Mouse (Mus musculus): ENCODE measurements around the gene Cntnap4. TPM values are rescaled to one million over a fixed set of nuclear protein-coding genes. Genes with fewer than 3 reads are reported as not detected.

The Cntnap4 gene
- polyA plus RNA-seq, 1 experiment from 2014 or later = 1.2 TPM

- no peak overlapping the region for H3K27ac ChIP-seq (ENCODE audit: low read depth, low read length)
- ATAC-seq (ENCODE audit: low FRiP score) = no peak
- no peaks in the 10 kb centered on the region for H3K27me3 ChIP-seq (ENCODE audit: control insufficient read depth, insufficient read depth, low read length)
- WGBS = 37% methylated on average over 1 of the region's 1 CpGs
- H3K4me2 ChIP-seq (replicated peaks; ENCODE audit: low read depth, low read length) = no peak overlapping the region
- H3K4me1 ChIP-seq (replicated peaks; ENCODE audit: control insufficient read depth, insufficient read depth, low read length) = no peaks in the 10 kb centered on the region
- no peak for DNase-seq (ENCODE audit: low spot score)
- H3K9ac ChIP-seq (ENCODE audit: low read depth, low read length) = no peak overlapping the region
- no peak overlapping the region for H3K4me3 ChIP-seq (ENCODE audit: low read depth, low read length)
- no peaks in the 10 kb centered on the region for H3K9me3 ChIP-seq (ENCODE audit: control insufficient read depth, low read length)
- H3K36me3 ChIP-seq (ENCODE audit: control insufficient read depth, insufficient read depth, low read length) = no peaks in the 10 kb centered on the region
Measured at GRCm38 (mm10) chr8:112674671-112675070, 104.8 kb downstream of the Cntnap4 start.

- no peaks in the 10 kb centered on the region for H3K9me3 ChIP-seq (ENCODE audit: control insufficient read depth, low read length)
- DNase-seq (ENCODE audit: low spot score) (no peak), ATAC-seq (ENCODE audit: low FRiP score) (no peak)
- no peaks in the 10 kb centered on the region for H3K4me1 ChIP-seq (replicated peaks; ENCODE audit: control insufficient read depth, insufficient read depth, low read length)
- no peaks in the 10 kb centered on the region for H3K27me3 ChIP-seq (ENCODE audit: control insufficient read depth, insufficient read depth, low read length)
- WGBS = 90% methylated on average over 9 of the region's 9 CpGs
- no peak overlapping the region for H3K27ac ChIP-seq (ENCODE audit: low read depth, low read length)
- H3K36me3 ChIP-seq (ENCODE audit: control insufficient read depth, insufficient read depth, low read length) = no peaks in the 10 kb centered on the region
- no peak overlapping the region for H3K4me3 ChIP-seq (ENCODE audit: low read depth, low read length)
- H3K9ac ChIP-seq (ENCODE audit: low read depth, low read length) = no peak overlapping the region
- H3K4me2 ChIP-seq (replicated peaks; ENCODE audit: low read depth, low read length) = no peak overlapping the region
Measured at GRCm38 (mm10) chr8:112681757-112682156, 111.9 kb downstream of the Cntnap4 start.

- Histone ChIP-seq H3K4me1 (replicated peaks; ENCODE audit: control insufficient read depth, insufficient read depth, low read length) (no peaks in the 10 kb centered on the region), H3K9me3 (ENCODE audit: control insufficient read depth, low read length) (no peaks in the 10 kb centered on the region)
- no peak for ATAC-seq (ENCODE audit: low FRiP score)
Measured at GRCm38 (mm10) chr8:112695708-112696107, 125.9 kb downstream of the Cntnap4 start.

GRCm38 (mm10) chr8:112698141-112698540 lies 128.3 kb downstream of the Cntnap4 start:
- Histone ChIP-seq H3K27ac (ENCODE audit: low read depth, low read length) (no peak overlapping the region), H3K36me3 (ENCODE audit: control insufficient read depth, insufficient read depth, low read length) (no peaks in the 10 kb centered on the region), H3K27me3 (ENCODE audit: control insufficient read depth, insufficient read depth, low read length) (no peaks in the 10 kb centered on the region), H3K9me3 (ENCODE audit: control insufficient read depth, low read length) (no peaks in the 10 kb centered on the region), H3K4me3 (ENCODE audit: low read depth, low read length) (no peak overlapping the region), H3K4me1 (replicated peaks; ENCODE audit: control insufficient read depth, insufficient read depth, low read length) (no peaks in the 10 kb centered on the region), H3K4me2 (replicated peaks; ENCODE audit: low read depth, low read length) (no peak overlapping the region), H3K9ac (ENCODE audit: low read depth, low read length) (no peak overlapping the region)
- ATAC-seq (ENCODE audit: low FRiP score) = no peak
- no peak for DNase-seq (ENCODE audit: low spot score)
- 85% methylated on average over 3 of the region's 3 CpGs for WGBS

More at GRCm38 (mm10) chr8:112695708-112696107, 125.9 kb downstream of the Cntnap4 start:
- Histone ChIP-seq H3K4me2 (replicated peaks; ENCODE audit: low read depth, low read length) (no peak overlapping the region), H3K27me3 (ENCODE audit: control insufficient read depth, insufficient read depth, low read length) (no peaks in the 10 kb centered on the region), H3K36me3 (ENCODE audit: control insufficient read depth, insufficient read depth, low read length) (no peaks in the 10 kb centered on the region), H3K4me3 (ENCODE audit: low read depth, low read length) (no peak overlapping the region), H3K27ac (ENCODE audit: low read depth, low read length) (no peak overlapping the region), H3K9ac (ENCODE audit: low read depth, low read length) (no peak overlapping the region)
- no peak for DNase-seq (ENCODE audit: low spot score)

- Histone ChIP-seq H3K27ac (ENCODE audit: low read depth, low read length) (no peak overlapping the region), H3K9me3 (ENCODE audit: control insufficient read depth, low read length) (no peaks in the 10 kb centered on the region), H3K4me1 (replicated peaks; ENCODE audit: control insufficient read depth, insufficient read depth, low read length) (no peaks in the 10 kb centered on the region), H3K4me2 (replicated peaks; ENCODE audit: low read depth, low read length) (no peak overlapping the region), H3K9ac (ENCODE audit: low read depth, low read length) (no peak overlapping the region), H3K27me3 (ENCODE audit: control insufficient read depth, insufficient read depth, low read length) (no peaks in the 10 kb centered on the region), H3K4me3 (ENCODE audit: low read depth, low read length) (no peak overlapping the region), H3K36me3 (ENCODE audit: control insufficient read depth, insufficient read depth, low read length) (no peaks in the 10 kb centered on the region)
- DNase-seq (ENCODE audit: low spot score) (no peak), ATAC-seq (ENCODE audit: low FRiP score) (no peak)
- WGBS = 71% methylated on average over 3 of the region's 3 CpGs
Measured at GRCm38 (mm10) chr8:112716982-112717381, 147.1 kb downstream of the Cntnap4 start.

- H3K27me3 ChIP-seq (ENCODE audit: control insufficient read depth, insufficient read depth, low read length) = no peaks in the 10 kb centered on the region
- 78% methylated on average over 9 of the region's 9 CpGs for WGBS
- DNase-seq (ENCODE audit: low spot score) = no peak
- no peaks in the 10 kb centered on the region for H3K9me3 ChIP-seq (ENCODE audit: control insufficient read depth, low read length)
- H3K9ac ChIP-seq (ENCODE audit: low read depth, low read length) = no peak overlapping the region
- no peaks in the 10 kb centered on the region for H3K4me1 ChIP-seq (replicated peaks; ENCODE audit: control insufficient read depth, insufficient read depth, low read length)
- H3K36me3 ChIP-seq (ENCODE audit: control insufficient read depth, insufficient read depth, low read length) = no peaks in the 10 kb centered on the region
- H3K4me2 ChIP-seq (replicated peaks; ENCODE audit: low read depth, low read length) = no peak overlapping the region
- no peak for ATAC-seq (ENCODE audit: low FRiP score)
- no peak overlapping the region for H3K4me3 ChIP-seq (ENCODE audit: low read depth, low read length)
- no peak overlapping the region for H3K27ac ChIP-seq (ENCODE audit: low read depth, low read length)
Measured at GRCm38 (mm10) chr8:112724918-112725317, 155.1 kb downstream of the Cntnap4 start.

- no peak for DNase-seq (ENCODE audit: low spot score)
- Histone ChIP-seq H3K4me3 (ENCODE audit: low read depth, low read length) (no peak overlapping the region), H3K4me1 (replicated peaks; ENCODE audit: control insufficient read depth, insufficient read depth, low read length) (no peaks in the 10 kb centered on the region), H3K36me3 (ENCODE audit: control insufficient read depth, insufficient read depth, low read length) (no peaks in the 10 kb centered on the region), H3K9me3 (ENCODE audit: control insufficient read depth, low read length) (no peaks in the 10 kb centered on the region), H3K4me2 (replicated peaks; ENCODE audit: low read depth, low read length) (no peak overlapping the region), H3K27me3 (ENCODE audit: control insufficient read depth, insufficient read depth, low read length) (no peaks in the 10 kb centered on the region), H3K9ac (ENCODE audit: low read depth, low read length) (no peak overlapping the region), H3K27ac (ENCODE audit: low read depth, low read length) (no peak overlapping the region)
- WGBS = 84% methylated on average over 15 of the region's 15 CpGs
- no peak for ATAC-seq (ENCODE audit: low FRiP score)
Measured at GRCm38 (mm10) chr8:112730583-112731432, 161.0 kb downstream of the Cntnap4 start.

GRCm38 (mm10) chr8:112735575-112735974 lies 165.7 kb downstream of the Cntnap4 start:
- 94% methylated on average over 3 of the region's 3 CpGs for WGBS
- H3K27ac ChIP-seq (ENCODE audit: low read depth, low read length) = no peak overlapping the region
- DNase-seq (ENCODE audit: low spot score) = no peak
- no peak overlapping the region for H3K4me3 ChIP-seq (ENCODE audit: low read depth, low read length)
- H3K4me1 ChIP-seq (replicated peaks; ENCODE audit: control insufficient read depth, insufficient read depth, low read length) = no peaks in the 10 kb centered on the region
- H3K9me3 ChIP-seq (ENCODE audit: control insufficient read depth, low read length) = no peaks in the 10 kb centered on the region
- no peak overlapping the region for H3K9ac ChIP-seq (ENCODE audit: low read depth, low read length)
- ATAC-seq (ENCODE audit: low FRiP score) = no peak
- H3K36me3 ChIP-seq (ENCODE audit: control insufficient read depth, insufficient read depth, low read length) = no peaks in the 10 kb centered on the region
- no peaks in the 10 kb centered on the region for H3K27me3 ChIP-seq (ENCODE audit: control insufficient read depth, insufficient read depth, low read length)
- no peak overlapping the region for H3K4me2 ChIP-seq (replicated peaks; ENCODE audit: low read depth, low read length)

GRCm38 (mm10) chr8:112743331-112743730 lies 173.5 kb downstream of the Cntnap4 start:
- Histone ChIP-seq H3K9me3 (ENCODE audit: control insufficient read depth, low read length) (no peaks in the 10 kb centered on the region), H3K9ac (ENCODE audit: low read depth, low read length) (no peak overlapping the region), H3K36me3 (ENCODE audit: control insufficient read depth, insufficient read depth, low read length) (no peaks in the 10 kb centered on the region), H3K4me2 (replicated peaks; ENCODE audit: low read depth, low read length) (no peak overlapping the region), H3K4me1 (replicated peaks; ENCODE audit: control insufficient read depth, insufficient read depth, low read length) (no peaks in the 10 kb centered on the region), H3K27ac (ENCODE audit: low read depth, low read length) (no peak overlapping the region), H3K4me3 (ENCODE audit: low read depth, low read length) (no peak overlapping the region), H3K27me3 (ENCODE audit: control insufficient read depth, insufficient read depth, low read length) (no peaks in the 10 kb centered on the region)
- WGBS = 93% methylated on average over 4 of the region's 4 CpGs
- DNase-seq (ENCODE audit: low spot score) (no peak), ATAC-seq (ENCODE audit: low FRiP score) (no peak)

Data from hindbrain, embryonic 11.5 days (tissue).